Mouse (Mus musculus): ENCODE results near the gene Apoa5.

- no peak for TF ChIP-seq CTCF (conservative IDR thresholded peaks at IDR 0.05; ENCODE audit: low read length)
- TF ChIP-seq NANOG (IDR thresholded peaks at IDR 0.05; ENCODE audit: borderline replicate concordance, low read length) = no peak
These were observed 46.5 kb downstream of the Apoa5 start for GRCm38 (mm10) chr9:46314921-46315320.
